Mouse (Mus musculus): ENCODE measurements around the gene Ssty2. TPM values are rescaled to one million over a fixed set of nuclear protein-coding genes. Genes with fewer than 3 reads are reported as not detected.
"Not testable (repeated sequence)": the region's sequence is repeated elsewhere in the genome, so short reads cannot be mapped to it uniquely, and the experiment has no call there.

Gene Ssty2
- not detected for polyA plus RNA-seq (2017; shearing (Covaris generic))

GRCm38 (mm10) chrY:67047972-67048371 is at the start of gene Ssty2:
Gene Ssty2, minus strand, starts transcription at chrY:67048072.
- ATAC-seq = not testable (repeated sequence)
